Mouse (Mus musculus) embryonic fibroblast, embryonic 13.5 days (primary cell): ENCODE results near the gene Arhgdib.

Experiments used
- CTCF ChIP-seq: IDR thresholded peaks from 2 replicates; pipeline ENCODE4 v1.5.1; 2011; ENCODE audit warnings: mild to moderate bottlenecking, control low read depth, low read length, moderate library complexity, borderline replicate concordance; ENCODE audit not compliant: insufficient read depth
- POLR2A ChIP-seq: IDR thresholded peaks from 2 replicates; pipeline ENCODE4 v1.6.1; 2011; ENCODE audit warnings: low read depth, mild to moderate bottlenecking, control low read depth, low read length, moderate library complexity

DNA sequence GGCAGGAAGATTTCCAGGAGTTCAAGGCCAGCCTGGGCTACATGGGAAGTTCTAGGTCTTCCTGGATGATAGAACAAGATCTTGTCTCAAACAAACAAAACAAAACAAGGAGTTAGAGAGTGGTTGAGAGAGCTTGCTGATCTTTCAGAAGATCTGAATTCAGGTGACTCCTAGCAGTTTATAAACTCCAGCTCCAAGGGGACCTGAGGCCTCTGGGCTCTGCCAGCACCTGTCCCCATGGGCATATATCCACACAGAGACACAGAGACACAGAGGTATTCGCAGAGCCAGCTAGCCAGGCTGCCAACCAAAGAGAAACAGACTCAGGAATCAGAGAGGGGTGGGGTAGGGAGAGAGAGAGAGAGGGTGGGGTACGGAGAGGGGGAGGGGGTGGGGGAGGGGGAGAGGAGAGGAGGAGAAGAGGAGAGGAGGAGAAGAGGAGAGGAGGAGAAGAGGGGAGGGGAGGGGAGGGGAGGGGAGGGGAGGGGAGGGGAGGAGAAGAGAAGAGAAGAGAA is 28.9 kb downstream of the Arhgdib start:
- TF ChIP-seq POLR2A: no peak
- no peak for TF ChIP-seq CTCF
